In the genomic region with DNA sequence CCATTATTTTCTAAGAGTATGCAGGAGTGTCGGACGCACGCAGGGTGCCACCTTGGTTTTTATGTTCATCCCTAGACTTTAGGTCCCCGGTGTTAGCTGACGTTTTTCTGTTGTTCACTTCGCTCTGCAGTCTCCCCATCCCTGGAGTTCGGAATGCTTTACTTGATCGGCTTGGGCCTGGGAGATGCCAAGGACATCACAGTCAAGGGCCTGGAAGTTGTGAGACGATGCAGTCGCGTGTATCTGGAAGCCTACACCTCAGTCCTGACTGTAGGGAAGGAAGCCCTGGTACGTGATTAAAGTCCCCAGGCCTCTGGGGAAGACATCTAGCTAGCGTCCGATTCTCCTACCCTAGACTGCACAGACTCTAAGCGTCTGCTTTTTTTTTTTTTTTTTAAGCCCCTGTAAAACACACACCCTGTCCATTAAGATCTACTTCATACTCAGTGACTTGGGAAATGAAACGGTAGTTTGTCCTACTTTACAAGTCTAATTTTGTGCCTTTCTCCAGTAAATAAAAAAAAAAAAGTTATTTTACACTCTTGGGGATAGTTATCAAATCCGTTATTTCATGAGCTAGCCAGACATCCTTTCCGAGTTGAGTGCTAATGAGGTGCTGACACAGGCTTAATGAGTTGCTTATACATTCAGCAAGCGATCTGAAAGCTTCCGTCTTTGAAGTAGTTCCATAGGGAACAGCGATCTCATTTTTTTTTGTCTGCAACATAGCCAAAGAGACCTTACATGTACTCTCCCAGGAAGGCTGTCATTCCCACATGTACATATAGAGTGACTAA, we compare ENCODE assay signal across 8 mouse cellular contexts. TPM values are rescaled to one million over a fixed set of nuclear protein-coding genes. Genes with fewer than 3 reads are reported as not detected.
DNase-seq lines count a peak whose midpoint lies in the region; ATAC-seq lines count a peak whose summit lies in the region.

No protein-coding gene starts in this region.

- no peaks in the 10 kb centered on the region for H3K9me3 ChIP-seq in heart, embryonic 10.5 days
- H3K9me3 ChIP-seq in forebrain, embryonic 15.5 days: no peaks in the 10 kb centered on the region
- H3K9me3 ChIP-seq in liver, embryonic 13.5 days (replicated peaks): no peaks in the 10 kb centered on the region

- peak; percentile 77 for ATAC-seq in forebrain, embryonic 15.5 days (replicated peaks)
- ATAC-seq in liver, embryonic 13.5 days (ENCODE audit: low read depth): peak; percentile 55

- 0 out of 2 replicates have a peak, but pooled peaks cover 4% of the 10 kb centered on the region for H3K4me1 ChIP-seq in heart, embryonic 10.5 days
- peaks cover 8% of the 10 kb centered on the region for H3K4me1 ChIP-seq in forebrain, embryonic 15.5 days
- H3K4me1 ChIP-seq in liver, embryonic 13.5 days (replicated peaks): peaks cover 15% of the 10 kb centered on the region

- H3K9ac ChIP-seq in forebrain, embryonic 15.5 days (replicated peaks): peak overlapping the region; percentile 95
- peak overlapping the region; percentile 82 for H3K9ac ChIP-seq in liver, embryonic 13.5 days

- 0 out of 2 replicates have a peak, but pooled peaks cover 5% of the 10 kb centered on the region for H3K36me3 ChIP-seq in heart, embryonic 10.5 days
- H3K36me3 ChIP-seq in forebrain, embryonic 15.5 days: peaks cover 4% of the 10 kb centered on the region; the same call in 1 of the 2 replicates
- H3K36me3 ChIP-seq in liver, embryonic 13.5 days: peaks cover 5% of the 10 kb centered on the region; the same call in 1 of the 2 replicates
- H3K36me3 ChIP-seq in splenic B cell, adult 2 months (ENCODE audit: control insufficient read depth, insufficient read depth, low read length, poor library complexity, severe bottlenecking): peaks cover 11% of the 10 kb centered on the region; the same call in 1 of the 2 replicates

- no peak for DNase-seq in heart, embryonic 10.5 days (ENCODE audit: low spot score)
- DNase-seq in heart, postnatal 4 days: no peak
- DNase-seq in thymus, postnatal 14 days: peak; percentile 33
- no peak for DNase-seq in thymus, postnatal 4 days
- DNase-seq in liver, embryonic 13.5 days: no peak
- peak; percentile 10 for DNase-seq in splenic B cell, adult 2 months (ENCODE audit: low read depth, low spot score)
- no peak for DNase-seq in left cerebral cortex, postnatal 36 days (ENCODE audit: low spot score in 2 of 2)

- no peaks in the 10 kb centered on the region for H3K27me3 ChIP-seq in heart, embryonic 10.5 days (ENCODE audit: insufficient read depth, poor library complexity, severe bottlenecking)
- no peaks in the 10 kb centered on the region for H3K27me3 ChIP-seq in forebrain, embryonic 15.5 days
- H3K27me3 ChIP-seq in liver, embryonic 13.5 days: no peaks in the 10 kb centered on the region
- no peaks in the 10 kb centered on the region for H3K27me3 ChIP-seq in splenic B cell, adult 2 months (ENCODE audit: control insufficient read depth, insufficient read depth, low read length, poor library complexity, severe bottlenecking)

- H3K4me2 ChIP-seq in forebrain, embryonic 15.5 days (replicated peaks): peak overlapping the region; percentile 76
- H3K4me2 ChIP-seq in liver, embryonic 13.5 days: peak overlapping the region; percentile 74

- peak overlapping the region; percentile 83 for H3K4me3 ChIP-seq in heart, embryonic 10.5 days
- H3K4me3 ChIP-seq in forebrain, embryonic 15.5 days: peak overlapping the region; percentile 92
- H3K4me3 ChIP-seq in liver, embryonic 13.5 days (replicated peaks): peak overlapping the region; percentile 81

- 4% methylated on average over 21 of the region's 21 CpGs for WGBS in heart, embryonic 10.5 days
- under 1% methylated on average over 21 of the region's 21 CpGs for WGBS in forebrain, embryonic 15.5 days
- WGBS in liver, embryonic 13.5 days (ENCODE audit: insufficient replicate concordance): 3% methylated on average over 21 of the region's 21 CpGs

- H3K27ac ChIP-seq in heart, embryonic 10.5 days: peak overlapping the region; percentile 94
- H3K27ac ChIP-seq in forebrain, embryonic 15.5 days (replicated peaks): peak overlapping the region; percentile 91
- H3K27ac ChIP-seq in liver, embryonic 13.5 days: peak overlapping the region; percentile 70

- intact Hi-C loops in left cerebral cortex, postnatal 36 days (cut with DNase I): loop anchor here (2.0 kb wide), 1 partner anchor 176 kb away; no protein-coding TSS in a partner anchor

RNA-seq across cellular contexts. Expression of gene Dph5, which starts 0.9 kb away (rescaled TPM):
- polyA plus RNA-seq in heart, embryonic 10.5 days (2016; fragmentation: Nextera tagmentation; extraction: Ambion mirVana): 25.8 and 30.9 TPM in 2 replicates
- 10 to 100 TPM in 1 of 2 experiments, 1 to 10 TPM in 1; 8.7 to 11.4 TPM for total RNA-seq in heart, postnatal 4 days (2021)
- 28.8 and 29.4 TPM in 2 replicates for polyA plus RNA-seq in forebrain, embryonic 15.5 days (2015; fragmentation: Nextera tagmentation; extraction: Ambion mirVana)
- polyA plus RNA-seq in liver, embryonic 13.5 days (2015; fragmentation: Nextera tagmentation; extraction: Ambion mirVana): 23.5 and 25.6 TPM in 2 replicates
- 10 to 100 TPM; 11.7 to 15.1 TPM for total RNA-seq in left cerebral cortex, postnatal 36 days (2021)

Comparison
In these comparisons a context has a peak if more than half of its experiments do, and no peak if none do; other contexts are left out.
1. DNase-seq: peak in thymus, postnatal 14 days (single experiment) and splenic B cell, adult 2 months (single experiment); none in heart, embryonic 10.5 days (single experiment), heart, postnatal 4 days (single experiment), thymus, postnatal 4 days (single experiment), liver, embryonic 13.5 days (single experiment) and left cerebral cortex, postnatal 36 days (0 of 2).
2. Peak in every context shown above with its lines, with median percentiles within 50 percentile points of each other: H3K27ac ChIP-seq and H3K4me3 ChIP-seq.